Mouse (Mus musculus) thymus, postnatal 36 days (tissue): ENCODE results near the gene Tmem143.
"Not testable (repeated sequence)": the region's sequence is repeated elsewhere in the genome, so short reads cannot be mapped to it uniquely, and the experiment has no call there.

Experiments used
- DNase-seq, 2 experiments: peaks; one replicate each; pipeline ENCODE4 v3.0.0; 2022; ENCODE audit warnings: mixed read lengths in 2 of 2

Gene Tmem143

GRCm38 (mm10) chr7:45896517-45897257 is at the start of gene Tmem143, which contains the start of gene Syngr4:
Gene Tmem143, plus strand, starts transcription at chr7:45896941.
Gene Syngr4, minus strand, starts transcription at chr7:45896714.
- peak; percentile 94 to 95 for DNase-seq

GRCm38 (mm10) chr7:45848447-45849027 is 48.2 kb upstream of the Tmem143 start:
- no peak for DNase-seq

GRCm38 (mm10) chr7:45850661-45851060 is 46.1 kb upstream of the Tmem143 start:
- DNase-seq, result no peak

- no peak for DNase-seq
Observed at GRCm38 (mm10) chr7:45853089-45853488, 43.7 kb upstream of the Tmem143 start.

GRCm38 (mm10) chr7:45856950-45857901 is 39.5 kb upstream of the Tmem143 start:
- no peak for DNase-seq

- DNase-seq, result no peak
Observed at GRCm38 (mm10) chr7:45859008-45859407, 37.7 kb upstream of the Tmem143 start.

- DNase-seq, result no peak
Observed at GRCm38 (mm10) chr7:45862804-45863203, 33.9 kb upstream of the Tmem143 start.

GRCm38 (mm10) chr7:45864435-45864834 is 32.3 kb upstream of the Tmem143 start:
- DNase-seq, result no peak

- peak; percentile 86 to 90 for DNase-seq
Observed at GRCm38 (mm10) chr7:45865925-45866910, 30.5 kb upstream of the Tmem143 start.

GRCm38 (mm10) chr7:45867871-45868270 is 28.9 kb upstream of the Tmem143 start:
- DNase-seq, result no peak

- DNase-seq, result no peak
Observed at GRCm38 (mm10) chr7:45869107-45869670, 27.6 kb upstream of the Tmem143 start.

GRCm38 (mm10) chr7:45869787-45870186 is 27.0 kb upstream of the Tmem143 start:
- no peak for DNase-seq

GRCm38 (mm10) chr7:45870282-45871058 is 26.3 kb upstream of the Tmem143 start:
- no peak for DNase-seq

- peak; percentile 90 for DNase-seq
Observed at GRCm38 (mm10) chr7:45872624-45873023, 24.1 kb upstream of the Tmem143 start, which contains the start of gene Kdelr1. Gene Kdelr1, plus strand, starts transcription at chr7:45872772.

- DNase-seq, result peak; percentile 62 to 68
Observed at GRCm38 (mm10) chr7:45873061-45873947, 23.4 kb upstream of the Tmem143 start.

- DNase-seq, result no peak
Observed at GRCm38 (mm10) chr7:45876895-45877294, 19.8 kb upstream of the Tmem143 start.

- not testable (repeated sequence) for DNase-seq
Observed at GRCm38 (mm10) chr7:45878278-45878677, 18.5 kb upstream of the Tmem143 start, which contains the start of gene Grin2d. Gene Grin2d, minus strand, starts transcription at chr7:45878378.

GRCm38 (mm10) chr7:45880531-45880930 is 16.2 kb upstream of the Tmem143 start:
- DNase-seq, result no peak

- no peak for DNase-seq
Observed at GRCm38 (mm10) chr7:45881011-45881410, 15.7 kb upstream of the Tmem143 start.
